8 mouse cellular contexts compared by ENCODE assay signal in the genomic region with DNA sequence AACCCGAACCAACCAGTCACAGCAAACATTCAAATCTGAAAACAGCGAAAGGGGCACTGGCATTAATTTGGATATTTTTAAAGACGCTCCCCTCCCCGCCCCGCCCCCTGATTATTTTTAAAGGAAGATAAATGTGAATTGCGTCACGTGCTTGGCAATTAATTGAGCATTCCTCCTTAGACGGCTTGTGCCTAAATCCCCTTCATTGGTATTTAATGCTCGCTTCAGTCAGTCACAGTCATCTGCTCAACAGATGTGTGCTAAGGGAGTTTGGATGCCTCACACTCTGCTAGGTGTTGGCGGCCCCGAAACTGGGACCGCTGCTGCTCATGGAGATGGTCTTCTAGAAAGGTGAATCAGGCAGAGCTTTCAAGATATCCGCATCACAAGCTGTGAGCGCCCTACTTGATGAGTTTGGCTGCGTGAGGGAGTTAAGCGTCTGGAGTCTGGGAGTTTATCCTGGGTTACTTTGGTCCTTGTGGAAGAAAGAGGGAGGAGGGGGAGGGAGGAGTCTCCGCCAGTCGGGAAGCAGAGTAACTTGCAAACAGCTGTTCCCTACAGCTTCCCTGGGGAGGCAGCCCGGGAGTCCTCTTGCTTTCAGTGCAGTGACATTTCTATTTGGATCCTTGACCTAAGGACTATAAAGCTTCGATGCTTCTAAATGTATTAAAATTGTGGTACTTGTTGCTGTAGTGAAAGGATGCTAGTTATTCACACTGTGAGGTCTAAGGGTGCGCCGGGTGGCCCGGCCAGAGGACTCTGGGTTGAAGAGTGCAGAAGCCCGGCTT. TPM values are rescaled to one million over a fixed set of nuclear protein-coding genes. Genes with fewer than 3 reads are reported as not detected.
DNase-seq lines count a peak whose midpoint lies in the region; ATAC-seq and TF ChIP-seq lines count a peak whose summit lies in the region.

No protein-coding gene starts in this region.

- TF ChIP-seq EP300 in heart, adult 2 months (IDR thresholded peaks at IDR 0.05; ENCODE audit: insufficient read depth, low read depth, low read length): no peak

- H3K4me2 ChIP-seq in neural tube, embryonic 12.5 days (replicated peaks): peak overlapping the region; percentile 44

- H3K36me3 ChIP-seq in C2C12 (ENCODE audit: control insufficient read depth, insufficient read depth): peaks cover 1% of the 10 kb centered on the region
- H3K36me3 ChIP-seq in heart, adult 2 months (ENCODE audit: control insufficient read depth, insufficient read depth, low read length): no peaks in the 10 kb centered on the region
- H3K36me3 ChIP-seq in neural tube, embryonic 12.5 days: no peaks in the 10 kb centered on the region

- H3ac ChIP-seq in C2C12 (ENCODE audit: control insufficient read depth, insufficient read length, low read depth): no peak overlapping the region

- DNase-seq in MN1 (ENCODE audit: low spot score): peak; percentile 65
- DNase-seq in heart, adult 2 months: peak in 1 of 2 experiments; percentile 72
- DNase-seq in kidney, postnatal 10 days: peak; percentile 84
- no peak for DNase-seq in cerebellum, postnatal 25 days
- no peak for DNase-seq in adrenal gland, postnatal 25 days
- DNase-seq in cerebellum, adult 11-12 months: no peak

- peaks cover 12% of the 10 kb centered on the region for H3K79me3 ChIP-seq in C2C12 (ENCODE audit: low read depth)

- peaks cover 27% of the 10 kb centered on the region for H3K79me2 ChIP-seq in C2C12 (ENCODE audit: control insufficient read depth, insufficient read depth)
- H3K79me2 ChIP-seq in heart, adult 2 months (replicated peaks; ENCODE audit: control insufficient read depth, insufficient read depth, low read length): no peaks in the 10 kb centered on the region

- no peak for TF ChIP-seq CTCF in C2C12 (IDR thresholded peaks at IDR 0.05; ENCODE audit: control insufficient read depth, insufficient read depth, insufficient read length)
- no peak for TF ChIP-seq CTCF in heart, adult 2 months (IDR thresholded peaks at IDR 0.05)

- peak overlapping the region; percentile 63 for H3K27ac ChIP-seq in heart, adult 2 months
- H3K27ac ChIP-seq in neural tube, embryonic 12.5 days: no peak overlapping the region

- TF ChIP-seq POLR2A in heart, adult 2 months (IDR thresholded peaks at IDR 0.05; ENCODE audit: insufficient read depth, low read depth, low read length): peak; percentile 39; the same call in 1 of the 2 replicates

- no peaks in the 10 kb centered on the region for H3K9me3 ChIP-seq in neural tube, embryonic 12.5 days

- H3K9ac ChIP-seq in heart, adult 2 months (ENCODE audit: low read depth, low read length): peak overlapping the region; percentile 73
- H3K9ac ChIP-seq in neural tube, embryonic 12.5 days: no peak overlapping the region

- no peak overlapping the region for H3K4me3 ChIP-seq in C2C12 (ENCODE audit: insufficient read depth, poor library complexity, severe bottlenecking)
- H3K4me3 ChIP-seq in heart, adult 2 months: peak overlapping the region; percentile 3; the same call in 1 of the 2 replicates
- no peak overlapping the region for H3K4me3 ChIP-seq in neural tube, embryonic 12.5 days

- intact Hi-C loops in heart, adult 2 months (cut with DNase I): loop anchor here (1.0 to 5.0 kb wide), 3 partner anchors 64 to 170 kb away; no protein-coding TSS in a partner anchor

- no peaks in the 10 kb centered on the region for H3K27me3 ChIP-seq in C2C12 (ENCODE audit: control insufficient read depth, insufficient read depth, insufficient read length)
- no peaks in the 10 kb centered on the region for H3K27me3 ChIP-seq in heart, adult 2 months (ENCODE audit: control insufficient read depth, insufficient read depth, low read length)
- H3K27me3 ChIP-seq in neural tube, embryonic 12.5 days (replicated peaks): 0 out of 2 replicates have a peak, but pooled peaks cover 18% of the 10 kb centered on the region

- no peak for ATAC-seq in neural tube, embryonic 12.5 days (ENCODE audit: low FRiP score, low read depth)

- H3K4me1 ChIP-seq in heart, adult 2 months (ENCODE audit: control insufficient read depth, insufficient read depth, low read length): peaks cover 24% of the 10 kb centered on the region
- H3K4me1 ChIP-seq in neural tube, embryonic 12.5 days: peaks cover 11% of the 10 kb centered on the region

- 18% methylated on average over 24 of the region's 24 CpGs for WGBS in heart, adult 2 months
- WGBS in neural tube, embryonic 12.5 days: 10% methylated on average over 24 of the region's 24 CpGs

TF ChIP-seq in C2C12, 6 proteins besides CTCF, POLR2A, EP300 and RAD21:
- TF ChIP-seq MYOD1 (IDR thresholded peaks at IDR 0.05; ENCODE audit: control insufficient read depth, insufficient read length, low read depth): peak; percentile 26
- no peak for TF ChIP-seq CEBPB (IDR thresholded peaks at IDR 0.05; ENCODE audit: low read depth)

RNA-seq across cellular contexts. Expression of a gene that starts 3.8 kb away (rescaled TPM):
- 148 TPM for polyA plus RNA-seq in C2C12 (2012; fragmentation: generic; extraction: Trizol)
- 10 to 100 TPM; 72.7 to 73.0 TPM for total RNA-seq in heart, adult 2 months (2021)
- 82.8 and 85.3 TPM in 2 replicates for polyA plus RNA-seq in heart, adult 2 months (2012; rRNA removed)
- 41.4 and 44.9 TPM in 2 replicates for polyA plus RNA-seq in neural tube, embryonic 12.5 days (2016; fragmentation: Nextera tagmentation; extraction: Ambion mirVana)
- total RNA-seq in adrenal gland, postnatal 25 days (2021): 92.4 and 108 TPM in 2 replicates

RNA-seq across cellular contexts. Expression of a gene that starts 14.4 kb away (rescaled TPM):
- 0.88 TPM for polyA plus RNA-seq in C2C12 (2012; fragmentation: generic; extraction: Trizol)
- total RNA-seq in heart, adult 2 months (2021): 10 to 100 TPM; 21.5 to 27.9 TPM
- 44.4 and 57.0 TPM in 2 replicates for polyA plus RNA-seq in heart, adult 2 months (2012; rRNA removed)
- 10.8 and 11.9 TPM in 2 replicates for polyA plus RNA-seq in neural tube, embryonic 12.5 days (2016; fragmentation: Nextera tagmentation; extraction: Ambion mirVana)
- total RNA-seq in adrenal gland, postnatal 25 days (2021): 16.9 and 26.0 TPM in 2 replicates

RNA-seq across cellular contexts. Expression of a gene that starts 51.0 kb away (rescaled TPM):
- 0.04 TPM for polyA plus RNA-seq in C2C12 (2012; fragmentation: generic; extraction: Trizol)
- 1 to 10 TPM; 1.1 to 1.2 TPM for total RNA-seq in heart, adult 2 months (2021)
- 2.4 TPM in 2 replicates for polyA plus RNA-seq in heart, adult 2 months (2012; rRNA removed)
- 0.23 and 0.45 TPM in 2 replicates for polyA plus RNA-seq in neural tube, embryonic 12.5 days (2016; fragmentation: Nextera tagmentation; extraction: Ambion mirVana)
- 0.71 and 0.82 TPM in 2 replicates for total RNA-seq in adrenal gland, postnatal 25 days (2021)

Comparison
In these comparisons a context has a peak if more than half of its experiments do, and no peak if none do; other contexts are left out.
1. DNase-seq: peak in MN1 (single experiment) and kidney, postnatal 10 days (single experiment); none in cerebellum, postnatal 25 days (0 of 2), adrenal gland, postnatal 25 days (single experiment) and cerebellum, adult 11-12 months (single experiment).